Mouse (Mus musculus): ENCODE results near the gene Casz1. TPM values are rescaled to one million over a fixed set of nuclear protein-coding genes. Genes with fewer than 3 reads are reported as not detected.

The Casz1 gene
- total RNA-seq, 1 experiment, result 4.0 TPM

GRCm38 (mm10) chr4:148990038-148990437 lies 185.8 kb downstream of the Casz1 start:
- H3K9ac ChIP-seq (ENCODE audit: insufficient read depth, low read depth, low read length, poor library complexity, severe bottlenecking), result no peak overlapping the region
- no peaks in the 10 kb centered on the region for H3K9me3 ChIP-seq (ENCODE audit: control insufficient read depth, insufficient read depth, low read depth, low read length)
- in situ Hi-C loops (cut with MboI; ENCODE audit: low sequenced_read_pairs in 2 of 2, unreplicated experiment in 2 of 2), result no loop called here
- peaks cover 2% of the 10 kb centered on the region; the same call in 1 of the 2 replicates for H3K36me3 ChIP-seq (ENCODE audit: control insufficient read depth, insufficient read depth, low read length, poor library complexity, severe bottlenecking)
- no peak for TF ChIP-seq CHD2 (IDR thresholded peaks at IDR 0.05; ENCODE audit: low read depth, low read length)
- no peak for TF ChIP-seq ZNF384 (IDR thresholded peaks at IDR 0.05; ENCODE audit: low read depth, low read length)
- TF ChIP-seq HCFC1 (IDR thresholded peaks at IDR 0.05; ENCODE audit: borderline replicate concordance, insufficient read depth, low read length), result no peak
- TF ChIP-seq MAFK (IDR thresholded peaks at IDR 0.05; ENCODE audit: insufficient read depth, low read depth, low read length), result no peak
- no peak for TF ChIP-seq ZC3H11A (IDR thresholded peaks at IDR 0.05; ENCODE audit: borderline replicate concordance, low read depth, low read length)
- H3K27ac ChIP-seq (ENCODE audit: insufficient read depth, low read depth, low read length, poor library complexity, severe bottlenecking), result no peak overlapping the region
- H3K4me1 ChIP-seq (ENCODE audit: control insufficient read depth in 2 of 2, insufficient read depth in 2 of 2, low read length in 2 of 2, poor library complexity in 1 of 2), result no peaks in the 10 kb centered on the region
- no peak for DNase-seq (ENCODE audit: low read depth, low spot score)
- no peak overlapping the region for H3K4me3 ChIP-seq (ENCODE audit: insufficient read depth in 1 of 2, low read depth in 1 of 2, low read length in 2 of 2, poor library complexity in 1 of 2, severe bottlenecking in 1 of 2)

GRCm38 (mm10) chr4:148993948-148994347 lies 189.7 kb downstream of the Casz1 start:
- Histone ChIP-seq H3K9me3 (ENCODE audit: control insufficient read depth, insufficient read depth, low read depth, low read length) (no peaks in the 10 kb centered on the region), H3K4me1 (ENCODE audit: control insufficient read depth in 2 of 2, insufficient read depth in 2 of 2, low read length in 2 of 2, poor library complexity in 1 of 2) (no peaks in the 10 kb centered on the region), H3K9ac (ENCODE audit: insufficient read depth, low read depth, low read length, poor library complexity, severe bottlenecking) (no peak overlapping the region), H3K36me3 (ENCODE audit: control insufficient read depth, insufficient read depth, low read length, poor library complexity, severe bottlenecking) (peaks cover 2% of the 10 kb centered on the region; the same call in 1 of the 2 replicates), H3K4me3 (ENCODE audit: insufficient read depth in 1 of 2, low read depth in 1 of 2, low read length in 2 of 2, poor library complexity in 1 of 2, severe bottlenecking in 1 of 2) (no peak overlapping the region), H3K27ac (ENCODE audit: insufficient read depth, low read depth, low read length, poor library complexity, severe bottlenecking) (no peak overlapping the region)
- TF ChIP-seq HCFC1 (IDR thresholded peaks at IDR 0.05; ENCODE audit: borderline replicate concordance, insufficient read depth, low read length) (no peak), ZC3H11A (IDR thresholded peaks at IDR 0.05; ENCODE audit: borderline replicate concordance, low read depth, low read length) (no peak), MAFK (IDR thresholded peaks at IDR 0.05; ENCODE audit: insufficient read depth, low read depth, low read length) (no peak), ZNF384 (IDR thresholded peaks at IDR 0.05; ENCODE audit: low read depth, low read length) (no peak), CHD2 (IDR thresholded peaks at IDR 0.05; ENCODE audit: low read depth, low read length) (no peak)
- DNase-seq (ENCODE audit: low read depth, low spot score), result no peak
- in situ Hi-C loops (cut with MboI; ENCODE audit: low sequenced_read_pairs in 2 of 2, unreplicated experiment in 2 of 2), result no loop called here

- Histone ChIP-seq H3K4me1 (ENCODE audit: control insufficient read depth in 2 of 2, insufficient read depth in 2 of 2, low read length in 2 of 2, poor library complexity in 1 of 2) (no peaks in the 10 kb centered on the region), H3K9ac (ENCODE audit: insufficient read depth, low read depth, low read length, poor library complexity, severe bottlenecking) (no peak overlapping the region), H3K27ac (ENCODE audit: insufficient read depth, low read depth, low read length, poor library complexity, severe bottlenecking) (no peak overlapping the region), H3K4me3 (ENCODE audit: insufficient read depth in 1 of 2, low read depth in 1 of 2, low read length in 2 of 2, poor library complexity in 1 of 2, severe bottlenecking in 1 of 2) (no peak overlapping the region), H3K9me3 (ENCODE audit: control insufficient read depth, insufficient read depth, low read depth, low read length) (no peaks in the 10 kb centered on the region), H3K36me3 (ENCODE audit: control insufficient read depth, insufficient read depth, low read length, poor library complexity, severe bottlenecking) (no peaks in the 10 kb centered on the region; the same call in 1 of the 2 replicates)
- TF ChIP-seq CHD2 (IDR thresholded peaks at IDR 0.05; ENCODE audit: low read depth, low read length), result no peak
- no peak for TF ChIP-seq ZNF384 (IDR thresholded peaks at IDR 0.05; ENCODE audit: low read depth, low read length)
- TF ChIP-seq MAFK (IDR thresholded peaks at IDR 0.05; ENCODE audit: insufficient read depth, low read depth, low read length), result no peak
- no peak for TF ChIP-seq ZC3H11A (IDR thresholded peaks at IDR 0.05; ENCODE audit: borderline replicate concordance, low read depth, low read length)
- TF ChIP-seq HCFC1 (IDR thresholded peaks at IDR 0.05; ENCODE audit: borderline replicate concordance, insufficient read depth, low read length), result no peak
- in situ Hi-C loops (cut with MboI; ENCODE audit: low sequenced_read_pairs in 2 of 2, unreplicated experiment in 2 of 2), result no loop called here
- no peak for DNase-seq (ENCODE audit: low read depth, low spot score)
Observed at GRCm38 (mm10) chr4:149000746-149001145, 196.5 kb downstream of the Casz1 start.

- no peaks in the 10 kb centered on the region; the same call in 1 of the 2 replicates for H3K36me3 ChIP-seq (ENCODE audit: control insufficient read depth, insufficient read depth, low read length, poor library complexity, severe bottlenecking)
- H3K27ac ChIP-seq (ENCODE audit: insufficient read depth, low read depth, low read length, poor library complexity, severe bottlenecking), result no peak overlapping the region
- no peak overlapping the region for H3K9ac ChIP-seq (ENCODE audit: insufficient read depth, low read depth, low read length, poor library complexity, severe bottlenecking)
- no peak for DNase-seq (ENCODE audit: low read depth, low spot score)
- no peaks in the 10 kb centered on the region for H3K9me3 ChIP-seq (ENCODE audit: control insufficient read depth, insufficient read depth, low read depth, low read length)
- in situ Hi-C loops (cut with MboI; ENCODE audit: low sequenced_read_pairs in 2 of 2, unreplicated experiment in 2 of 2), result no loop called here
- no peak overlapping the region for H3K4me3 ChIP-seq (ENCODE audit: insufficient read depth in 1 of 2, low read depth in 1 of 2, low read length in 2 of 2, poor library complexity in 1 of 2, severe bottlenecking in 1 of 2)
- TF ChIP-seq HCFC1 (IDR thresholded peaks at IDR 0.05; ENCODE audit: borderline replicate concordance, insufficient read depth, low read length) (no peak), MAFK (IDR thresholded peaks at IDR 0.05; ENCODE audit: insufficient read depth, low read depth, low read length) (no peak), ZNF384 (IDR thresholded peaks at IDR 0.05; ENCODE audit: low read depth, low read length) (no peak), ZC3H11A (IDR thresholded peaks at IDR 0.05; ENCODE audit: borderline replicate concordance, low read depth, low read length) (no peak)
- no peaks in the 10 kb centered on the region for H3K4me1 ChIP-seq (ENCODE audit: control insufficient read depth in 2 of 2, insufficient read depth in 2 of 2, low read length in 2 of 2, poor library complexity in 1 of 2)
Observed at GRCm38 (mm10) chr4:149001515-149001914, 197.3 kb downstream of the Casz1 start.

Measured in ES-E14 (cell line).